Mouse (Mus musculus) stomach, embryonic 16.5 days (tissue): ENCODE data around the gene Ppp2r3d. TPM values are rescaled to one million over a fixed set of nuclear protein-coding genes. Genes with fewer than 3 reads are reported as not detected.
A peak's percentile ranks its signal among the peaks of the same experiment; 100 is the strongest.
"Not testable (repeated sequence)": the region's sequence is repeated elsewhere in the genome, so short reads cannot be mapped to it uniquely, and the experiment has no call there.

Experiments used
- ATAC-seq: fragments of 200-750 bp; cut with Nextera tagmentation; 2 replicates; pipeline ENCODE4 v1.8.0; 2017; ENCODE audit warnings: moderate number of reproducible peaks, moderate TSS enrichment; ENCODE audit not compliant: insufficient read depth, low FRiP score
- H3K27ac ChIP-seq: fragments of 300-500 bp; sonication (generic); 2 replicates; pipeline ENCODE4 v1.5.1; 2014; ENCODE audit warnings: low read length
- H3K27me3 ChIP-seq: fragments of 300-500 bp; sonication (generic); 2 replicates; pipeline ENCODE4 v1.6.1; 2014; ENCODE audit warnings: low read length, control low read depth, mixed read lengths; ENCODE audit not compliant: control insufficient read depth, insufficient read depth
- H3K36me3 ChIP-seq: fragments of 300-500 bp; sonication (generic); 2 replicates; pipeline ENCODE4 v1.6.1; 2014; ENCODE audit warnings: low read length; ENCODE audit not compliant: control insufficient read depth, insufficient read depth
- H3K4me1 ChIP-seq: fragments of 300-500 bp; sonication (generic); 2 replicates; pipeline ENCODE4 v1.6.1; 2014; ENCODE audit warnings: low read length, control low read depth, mixed read lengths; ENCODE audit not compliant: control insufficient read depth, insufficient read depth
- H3K4me2 ChIP-seq: fragments of 300-500 bp; sonication (generic); 2 replicates; pipeline ENCODE4 v1.6.1; 2014; ENCODE audit warnings: low read depth, low read length, mixed read lengths
- H3K4me3 ChIP-seq: fragments of 300-500 bp; sonication (generic); replicated peaks from 2 replicates; pipeline ENCODE4 v1.5.1; 2014; ENCODE audit warnings: mild to moderate bottlenecking, low read length
- H3K9ac ChIP-seq: fragments of 300-500 bp; sonication (generic); 2 replicates; pipeline ENCODE4 v1.6.1; 2014; ENCODE audit warnings: low read length
- H3K9me3 ChIP-seq: fragments of 300-500 bp; sonication (generic); replicated peaks from 2 replicates; pipeline ENCODE4 v1.6.1; 2016; ENCODE audit warnings: low read length, control low read depth; ENCODE audit not compliant: control insufficient read depth
- whole genome bisulfite sequencing: fragments of 180-500 bp; shearing (Covaris S2); extraction: QIAGEN DNeasy Blood & Tissue Kit; methylation state at CpG from one replicate; pipeline ENCODE4 v1.1.7; 2014; 5-methylcytosine and 5-hydroxymethylcytosine counted together
- polyA plus RNA-seq: library from polyadenylated mRNA; unstranded; fragments of >200 nt; fragmentation: Nextera tagmentation; extraction: Ambion mirVana; gene quantifications from 2 replicates; pipeline ENCODE4 v1.2.1, GENCODE M21; 2015

The Ppp2r3d gene
- polyA plus RNA-seq: 81.1 and 86.7 TPM in 2 replicates

DNA sequence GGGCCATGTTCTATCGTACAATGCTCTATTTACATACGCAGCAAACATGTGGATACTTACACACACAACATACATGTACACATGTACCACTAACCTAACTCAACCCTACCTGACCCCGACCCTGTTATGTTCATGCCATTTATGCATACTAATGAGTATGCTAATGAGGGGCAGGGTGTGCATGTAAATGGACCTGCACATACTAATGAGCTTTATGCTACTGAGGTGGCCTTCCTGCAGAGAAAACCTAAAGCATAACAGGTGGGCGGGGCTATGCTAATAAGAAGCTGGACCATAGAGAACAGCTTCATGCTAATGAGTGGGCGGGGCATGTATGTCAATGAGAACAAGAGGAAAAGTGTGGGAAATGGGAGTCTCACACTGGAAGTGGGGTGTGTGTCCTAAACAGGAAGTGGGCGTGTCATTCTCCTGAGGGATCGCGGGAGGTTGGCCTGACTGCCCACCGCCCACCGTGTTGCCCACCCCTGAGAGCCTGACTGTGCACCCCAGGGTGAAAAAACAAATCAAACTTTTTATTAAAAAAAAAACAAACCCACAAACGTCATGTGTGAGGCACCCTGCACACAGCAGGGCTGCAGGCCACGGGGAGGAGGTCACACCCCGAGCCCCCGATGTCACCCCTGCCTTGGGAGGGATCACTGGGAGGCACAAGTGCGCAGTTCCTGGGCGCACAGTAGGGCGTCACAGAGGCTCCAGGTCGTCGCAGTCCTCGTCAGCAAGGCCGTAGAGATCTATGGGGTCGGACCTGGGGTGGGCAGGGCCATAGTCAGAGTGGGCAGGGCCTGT, at the start of gene Ppp2r3d:
Gene Ppp2r3d (minus strand): TSS at position 803 of the 807 bp plus-strand sequence.
- peaks cover 13% of the 10 kb centered on the region for H3K36me3 ChIP-seq
- no peaks in the 10 kb centered on the region for H3K27me3 ChIP-seq
- no peak within 1 kb of the TSS for H3K4me3 ChIP-seq
- ATAC-seq: peak; percentile 47; the same call in 1 of the 2 replicates
- 96% methylated on average over 22 of the region's 22 CpGs for WGBS
- no peaks in the 10 kb centered on the region for H3K4me1 ChIP-seq
- H3K4me2 ChIP-seq: no peak within 1 kb of the TSS
- H3K9ac ChIP-seq: no peak within 1 kb of the TSS
- H3K27ac ChIP-seq: no peak within 1 kb of the TSS
- peaks cover 10% of the 10 kb centered on the region; the same call in 1 of the 2 replicates for H3K9me3 ChIP-seq

DNA sequence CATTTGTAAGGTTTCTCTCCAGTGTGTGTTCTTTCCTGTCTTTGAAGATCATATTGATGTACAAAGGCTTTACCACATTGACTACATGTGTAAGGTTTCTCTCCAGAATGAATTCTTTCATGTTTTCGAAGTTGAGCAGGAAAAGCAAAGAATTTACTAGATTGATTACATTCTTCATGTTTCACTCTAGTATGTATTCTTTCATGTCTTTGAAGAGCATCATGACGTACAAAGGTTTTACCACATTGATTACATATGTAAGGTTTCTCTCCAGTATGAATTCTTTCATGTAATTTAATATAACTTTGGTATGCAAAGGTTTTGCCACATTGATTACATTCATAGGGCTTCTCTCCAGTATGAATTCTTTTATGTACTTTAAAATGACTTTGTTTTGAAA, 17.0 kb upstream of the Ppp2r3d start, which contains the start of gene Gm21836:
Gene Gm21836 (minus strand): TSS at position 101 of the 400 bp plus-strand sequence.
- not testable (repeated sequence) for H3K9ac ChIP-seq, ATAC-seq
- 78% methylated on average over 2 of the region's 2 CpGs for WGBS

DNA sequence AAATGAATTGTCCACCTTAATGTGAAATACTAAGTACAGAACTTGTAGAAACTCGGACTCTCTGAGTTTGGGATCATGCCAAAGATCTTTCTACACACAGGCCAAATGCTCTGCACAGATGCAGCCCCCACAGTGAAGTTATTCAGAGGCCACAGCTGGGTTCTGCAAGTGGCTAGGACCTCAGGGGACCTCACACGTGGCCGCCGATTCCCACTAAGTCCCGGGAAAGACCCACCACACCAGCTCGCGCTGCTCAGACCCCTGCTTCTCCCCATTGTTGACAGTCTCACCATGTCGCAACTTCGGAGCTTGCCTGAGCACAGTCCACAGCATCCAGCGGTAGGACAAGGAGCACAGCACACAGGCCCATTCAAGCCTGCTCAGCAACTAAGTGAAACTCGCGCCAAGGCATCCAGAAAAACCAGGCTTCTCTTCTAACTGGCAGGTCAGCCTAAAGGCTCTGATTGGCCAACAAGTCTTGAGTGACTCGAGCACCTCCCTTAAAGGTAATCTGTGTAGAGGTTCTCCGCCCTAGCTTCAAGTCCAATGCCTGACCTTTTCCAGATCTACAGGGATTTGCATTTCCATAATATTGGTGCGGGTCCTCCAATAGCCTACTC, 3.8 kb upstream of the Ppp2r3d start:
- not testable (repeated sequence) for H3K27me3 ChIP-seq, H3K27ac ChIP-seq, H3K4me2 ChIP-seq, H3K4me3 ChIP-seq, H3K4me1 ChIP-seq, H3K9ac ChIP-seq, ATAC-seq, H3K9me3 ChIP-seq
- peaks cover 13% of the 10 kb centered on the region for H3K36me3 ChIP-seq
- 42% methylated on average over 13 of the region's 15 CpGs for WGBS

More for the DNA sequence above, 17.0 kb upstream of the Ppp2r3d start, which contains the start of gene Gm21836:
- not testable (repeated sequence) for H3K27me3 ChIP-seq, H3K27ac ChIP-seq, H3K4me3 ChIP-seq, H3K36me3 ChIP-seq, H3K9me3 ChIP-seq, H3K4me2 ChIP-seq, H3K4me1 ChIP-seq

DNA sequence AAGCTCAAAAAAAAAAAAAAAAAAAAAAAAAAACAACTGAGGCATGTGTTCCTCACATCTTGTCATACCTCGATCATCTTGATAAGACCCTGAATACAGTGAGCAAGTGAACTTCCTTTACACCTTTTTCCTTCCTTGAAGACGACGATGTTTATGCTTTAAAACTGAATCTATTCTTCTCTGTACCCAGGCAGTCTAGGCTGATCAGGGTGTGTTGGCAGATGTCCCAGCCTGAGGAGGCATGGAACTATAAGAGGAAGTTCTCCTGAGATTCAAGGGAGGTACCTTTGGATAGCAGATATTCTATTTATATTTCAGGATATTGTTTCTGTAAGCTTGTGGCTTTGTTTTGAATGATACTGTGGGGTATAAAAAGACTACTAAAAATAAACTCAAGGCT, 1.4 kb upstream of the Ppp2r3d start:
- Histone ChIP-seq H3K4me1 (no peaks in the 10 kb centered on the region), H3K36me3 (peaks cover 13% of the 10 kb centered on the region), H3K27me3 (no peaks in the 10 kb centered on the region), H3K4me2 (no peak overlapping the region), H3K9me3 (peaks cover 10% of the 10 kb centered on the region; the same call in 1 of the 2 replicates), H3K4me3 (no peak overlapping the region), H3K9ac (no peak overlapping the region), H3K27ac (no peak overlapping the region)
- ATAC-seq: peak; percentile 44; the same call in 1 of the 2 replicates
- WGBS: 49% methylated on average over 3 of the region's 3 CpGs

DNA sequence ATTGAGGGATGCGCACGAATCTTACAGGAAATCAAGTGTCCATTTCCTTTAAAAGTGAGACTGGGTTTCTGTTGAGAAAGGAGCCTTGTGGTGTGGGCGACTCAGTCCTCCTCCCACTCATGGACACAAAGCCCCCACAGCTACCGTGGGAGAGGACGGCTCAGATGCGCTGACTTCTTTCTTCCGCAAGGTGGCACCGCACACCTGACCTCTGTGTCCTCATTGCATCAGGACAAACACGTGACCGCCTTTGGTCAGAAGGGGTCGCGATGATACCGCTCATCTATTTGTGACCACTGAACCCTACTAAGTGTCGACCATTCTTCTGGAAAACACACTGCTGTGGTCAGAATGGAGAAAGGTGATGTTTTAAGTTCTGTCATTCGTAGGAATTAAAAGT, 1.0 kb downstream of the Ppp2r3d start:
- Histone ChIP-seq H3K27me3 (no peaks in the 10 kb centered on the region), H3K9ac (no peak overlapping the region), H3K36me3 (peaks cover 13% of the 10 kb centered on the region), H3K4me1 (no peaks in the 10 kb centered on the region), H3K4me2 (no peak overlapping the region), H3K27ac (no peak overlapping the region), H3K4me3 (no peak overlapping the region), H3K9me3 (peaks cover 10% of the 10 kb centered on the region; the same call in 1 of the 2 replicates)
- ATAC-seq: no peak
- 87% methylated on average over 15 of the region's 15 CpGs for WGBS

DNA sequence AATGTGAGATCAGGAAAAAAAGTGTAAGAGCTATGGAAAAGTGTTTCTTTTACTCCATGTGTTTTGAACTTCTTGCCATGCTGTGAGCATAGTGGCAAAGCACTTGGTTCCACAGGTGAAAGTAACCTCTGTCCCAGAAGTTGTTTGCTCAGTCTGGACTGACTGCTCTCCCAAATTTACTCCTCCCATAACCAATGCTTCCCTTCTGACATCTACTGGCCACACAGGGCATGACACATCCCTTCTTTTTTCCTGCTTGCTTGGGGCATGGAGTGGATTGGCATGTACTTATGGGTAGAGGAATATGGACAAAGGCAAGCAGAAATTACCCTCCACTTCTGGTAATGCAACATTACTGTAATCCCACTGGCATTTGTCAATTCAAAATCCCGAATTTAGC, 20.1 kb downstream of the Ppp2r3d start:
- Histone ChIP-seq H3K4me2 (no peak overlapping the region), H3K4me1 (no peaks in the 10 kb centered on the region), H3K36me3 (no peaks in the 10 kb centered on the region), H3K9ac (no peak overlapping the region), H3K4me3 (no peak overlapping the region), H3K27ac (no peak overlapping the region), H3K9me3 (no peaks in the 10 kb centered on the region), H3K27me3 (no peaks in the 10 kb centered on the region)
- WGBS: 5% methylated on average over 1 of the region's 1 CpGs
- no peak for ATAC-seq

DNA sequence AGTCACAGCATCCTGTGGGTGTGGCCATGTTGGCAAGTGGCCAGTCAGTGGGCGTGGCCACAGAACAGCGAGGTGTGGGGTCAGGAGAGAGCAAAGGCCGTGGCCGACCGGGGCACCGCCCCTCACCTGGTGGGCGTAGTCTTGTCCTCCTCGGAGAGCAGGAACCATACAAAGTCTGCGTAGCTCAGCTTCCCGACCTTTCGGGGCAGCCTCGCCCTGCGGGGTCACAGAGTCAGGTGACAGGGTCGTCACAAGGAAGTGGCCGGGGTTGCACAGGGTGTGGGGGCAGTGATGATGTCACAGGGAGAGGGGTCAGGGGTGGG, 34.2 kb downstream of the Ppp2r3d start:
- H3K4me2 ChIP-seq: no peak overlapping the region
- WGBS: over 99% methylated on average over 15 of the region's 15 CpGs
- no peaks in the 10 kb centered on the region for H3K27me3 ChIP-seq
- peaks cover 34% of the 10 kb centered on the region for H3K9me3 ChIP-seq
- H3K9ac ChIP-seq: no peak overlapping the region
- no peak overlapping the region for H3K4me3 ChIP-seq
- no peak overlapping the region for H3K27ac ChIP-seq
- peaks cover 36% of the 10 kb centered on the region for H3K36me3 ChIP-seq
- no peaks in the 10 kb centered on the region for H3K4me1 ChIP-seq
- ATAC-seq: no peak

DNA sequence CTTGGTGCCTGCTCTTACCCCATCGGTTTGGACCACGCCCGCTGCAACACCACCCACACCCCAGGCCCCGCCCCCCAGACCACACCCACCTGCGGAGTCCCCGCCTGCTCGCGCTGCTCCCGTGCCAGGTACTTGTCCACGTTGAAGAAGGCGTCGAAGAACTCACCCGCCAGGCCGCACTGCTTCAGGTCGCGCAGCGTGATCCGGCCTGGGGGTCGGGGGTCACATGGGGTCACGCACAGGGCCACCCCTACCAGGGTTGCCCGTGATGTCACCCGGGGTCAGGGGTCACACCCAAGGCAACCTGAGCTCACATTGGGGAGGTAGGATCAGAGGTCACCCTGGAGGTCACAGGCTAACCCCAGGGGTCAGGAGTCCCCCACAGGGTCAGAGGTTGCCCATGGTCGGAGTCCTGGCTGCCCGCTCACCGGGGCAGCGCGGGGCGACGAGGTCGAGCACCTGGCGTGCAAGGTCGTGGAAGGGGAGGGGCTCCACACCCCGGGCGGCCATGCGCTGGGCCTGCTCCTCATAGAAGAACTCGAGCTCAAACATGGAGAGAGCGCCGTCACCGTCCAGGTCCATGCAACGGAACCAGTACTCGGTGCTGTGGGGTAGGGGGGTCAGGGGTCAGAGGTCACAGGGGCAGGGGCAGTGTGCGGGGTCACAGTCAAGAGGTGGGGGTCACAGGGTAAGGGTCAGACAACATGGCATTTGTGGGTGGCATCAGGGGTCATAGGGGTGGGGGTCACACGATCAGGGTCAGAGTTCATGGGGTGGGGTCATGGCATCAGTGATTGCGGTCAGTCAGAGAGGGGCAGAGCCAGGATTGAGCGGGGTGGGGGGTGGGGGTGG, 34.8 kb downstream of the Ppp2r3d start:
- 0 out of 2 replicates have a peak, but pooled peaks have one; percentile 15 for ATAC-seq
- H3K36me3 ChIP-seq: peaks cover 36% of the 10 kb centered on the region
- H3K27ac ChIP-seq: no peak overlapping the region

More for the DNA sequence above, 34.8 kb downstream of the Ppp2r3d start:
- Histone ChIP-seq H3K27me3 (no peaks in the 10 kb centered on the region), H3K9me3 (peaks cover 34% of the 10 kb centered on the region), H3K9ac (no peak overlapping the region), H3K4me3 (no peak overlapping the region), H3K4me2 (no peak overlapping the region), H3K4me1 (no peaks in the 10 kb centered on the region)
- 97% methylated on average over 45 of the region's 45 CpGs for WGBS
